Mouse (Mus musculus) spleen, adult 10 weeks (tissue): ENCODE data around the gene Gas2. TPM values are rescaled to one million over a fixed set of nuclear protein-coding genes. Genes with fewer than 3 reads are reported as not detected.

ENCODE experiments used
- polyA plus RNA-seq: library from polyadenylated mRNA; stranded (reverse); fragments of 350-450 nt; fragmentation: Illumina TruSeq; extraction: RNeasy Lipid Tissue Mini Kit (QIAGEN cat#74804); gene quantifications from one replicate; pipeline ENCODE4 v1.2.3, GENCODE M21; 2015; ENCODE audit warnings: low replicate concordance; ENCODE audit not compliant: insufficient read depth

Gene Gas2
- 3.9 TPM for polyA plus RNA-seq

GRCm38 (mm10) chr7:51861250-51862096 is at the start of gene Gas2:
Gene Gas2 (plus strand): TSS chr7:51862015.

GRCm38 (mm10) chr7:51862097-51862492 is 280 bp downstream of the Gas2 start, which contains the start of gene Fancf:
Gene Fancf (minus strand): TSS chr7:51862267.

GRCm38 (mm10) chr7:52005511-52006295 is 143.9 kb downstream of the Gas2 start, which contains the start of gene Svip:
Gene Svip (minus strand): TSS chr7:52006018.

GRCm38 (mm10) chr7:52015628-52016027 is 153.8 kb downstream of the Gas2 start, which contains the start of gene 1700015G11Rik:
Gene 1700015G11Rik (minus strand): TSS chr7:52015728.

Other genes starting within 250 kb of the Gas2 start
- gene Slc17a6, start 240.0 kb upstream of the Gas2 start, polyA plus RNA-seq = not detected
- 4.3 TPM for gene Fancf, start 252 bp downstream of the Gas2 start, polyA plus RNA-seq
- gene Svip, start 144.0 kb downstream of the Gas2 start, polyA plus RNA-seq = 5.0 TPM
- not detected for gene 1700015G11Rik, start 153.7 kb downstream of the Gas2 start, polyA plus RNA-seq